Mouse (Mus musculus): Measurements from ENCODE around the gene Arv1.

Gene Arv1

DNA sequence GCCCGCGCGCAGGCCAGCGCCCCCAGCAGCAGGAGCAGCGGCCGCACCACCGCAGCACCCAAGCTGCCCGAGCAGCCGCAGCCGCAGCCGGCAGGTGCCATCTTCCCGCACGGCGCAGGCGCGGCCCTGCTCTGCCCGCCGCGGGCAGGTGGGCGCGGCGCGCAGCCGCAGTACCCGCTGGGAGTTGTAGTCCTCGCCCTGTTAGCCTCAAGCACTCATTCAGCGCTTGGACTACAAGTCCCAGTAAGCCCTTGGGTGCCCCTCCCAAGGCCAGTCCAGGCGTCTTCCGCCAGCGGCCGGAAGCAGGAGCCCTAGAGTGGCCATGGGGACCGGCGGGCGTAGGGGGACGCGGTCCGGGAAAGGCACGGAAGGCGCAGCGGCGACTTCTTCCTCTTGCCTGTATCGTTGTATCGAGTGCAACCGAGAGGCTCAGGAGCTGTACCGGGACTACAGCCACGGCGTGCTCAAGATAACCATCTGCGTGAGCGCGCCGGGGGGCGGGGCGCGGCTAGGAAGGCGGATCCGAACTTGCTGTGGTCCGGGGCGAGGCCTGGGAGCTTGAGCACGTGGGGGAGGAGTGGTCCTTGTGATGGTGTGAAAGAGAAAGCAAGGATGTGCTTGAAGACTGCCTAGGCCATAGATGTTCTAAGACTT lies at the start of gene Arv1, which contains the start of gene Ttc13:
Gene Arv1, plus strand, starts transcription at position 278 of the 654 bp plus-strand sequence.
Gene Ttc13, minus strand, starts transcription at position 122 of the 654 bp plus-strand sequence.
- peak; percentile 96 for DNase-seq (ENCODE audit: low spot score in 2 of 2)

DNA sequence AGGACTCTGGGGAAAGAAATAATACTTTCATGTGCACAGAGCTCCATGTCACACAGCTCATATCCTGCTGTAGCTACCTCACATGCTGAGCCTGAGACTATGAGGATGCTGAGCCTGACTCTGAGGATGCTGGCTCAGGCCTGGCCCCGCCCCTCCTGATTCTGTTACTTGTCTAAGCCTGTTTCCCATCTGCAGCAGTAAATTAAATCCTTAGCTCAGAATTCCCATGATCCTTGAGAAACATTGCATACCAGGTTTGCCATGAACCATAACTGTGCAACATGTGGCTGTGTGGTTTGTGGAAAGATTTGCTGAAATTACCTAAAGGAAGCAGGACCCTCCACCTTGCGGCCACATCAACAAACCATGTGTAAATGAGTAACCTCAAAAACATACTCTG lies 49.6 kb upstream of the Arv1 start:
- DNase-seq (ENCODE audit: low spot score in 2 of 2) = no peak

GRCm38 (mm10) chr8:124676661-124677060 lies 45.3 kb upstream of the Arv1 start:
- no peak for DNase-seq (ENCODE audit: low spot score in 2 of 2)

GRCm38 (mm10) chr8:124677078-124677477 lies 44.9 kb upstream of the Arv1 start:
- DNase-seq (ENCODE audit: low spot score in 2 of 2) = no peak

- DNase-seq (ENCODE audit: low spot score in 2 of 2) = peak; percentile 83 to 92
Measured at GRCm38 (mm10) chr8:124677486-124677885, 44.5 kb upstream of the Arv1 start.

DNA sequence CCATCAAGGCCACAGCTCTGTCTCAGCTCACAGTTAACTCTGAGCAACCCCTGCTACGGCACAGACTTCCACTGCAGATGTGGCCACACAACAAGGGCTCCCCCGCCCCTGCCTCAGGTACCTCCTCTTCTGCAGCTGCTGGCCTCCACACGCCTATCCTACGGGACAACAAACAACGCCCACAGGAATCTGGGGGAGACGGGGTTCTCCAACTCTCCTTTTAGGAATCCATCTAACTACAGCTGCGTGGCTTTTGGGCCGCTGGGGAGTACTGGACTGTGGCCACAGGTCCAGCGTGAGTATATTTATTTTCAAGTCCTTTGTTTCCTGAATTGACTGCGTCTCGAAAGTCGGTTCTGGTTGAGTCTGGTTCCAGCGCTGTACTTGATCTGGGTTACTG lies 43.7 kb upstream of the Arv1 start:
- no peak for DNase-seq (ENCODE audit: low spot score in 2 of 2)

DNA sequence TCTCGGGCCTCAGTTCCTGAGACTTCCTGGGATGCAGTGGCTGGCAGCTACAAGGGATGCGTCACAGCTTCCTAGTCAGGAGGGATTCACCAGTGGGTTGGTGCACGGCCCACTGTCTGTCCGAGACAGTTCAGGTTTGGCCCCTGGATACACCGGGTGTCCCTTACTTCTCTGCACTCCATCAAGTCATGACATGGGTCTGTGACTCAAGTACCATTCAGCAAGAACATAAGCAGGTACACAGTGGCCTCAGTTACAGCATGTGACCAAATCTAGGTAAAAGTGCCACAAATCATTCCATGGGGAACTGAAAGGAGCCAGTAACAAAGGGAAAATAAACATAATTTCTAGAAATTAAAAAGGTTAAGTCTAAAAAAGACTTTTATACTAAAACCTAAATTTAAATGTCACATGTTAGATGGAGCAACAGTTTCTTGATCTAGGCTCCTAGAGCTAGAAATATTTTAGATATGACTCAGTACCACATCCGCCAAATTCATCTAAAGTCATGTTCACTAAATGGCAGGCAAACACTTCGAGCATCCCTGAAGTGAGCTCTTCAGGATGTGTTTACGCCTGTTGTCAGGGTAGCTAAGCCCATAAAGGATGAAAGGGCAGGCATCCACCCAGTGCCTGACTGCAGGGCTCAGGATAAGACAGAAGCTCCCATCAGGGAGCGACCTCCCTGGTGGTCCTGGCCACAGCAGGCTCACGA lies 40.7 kb upstream of the Arv1 start:
- no peak for DNase-seq (ENCODE audit: low spot score in 2 of 2)

- no peak for DNase-seq (ENCODE audit: low spot score in 2 of 2)
Measured at GRCm38 (mm10) chr8:124681792-124682157, 40.2 kb upstream of the Arv1 start.

DNA sequence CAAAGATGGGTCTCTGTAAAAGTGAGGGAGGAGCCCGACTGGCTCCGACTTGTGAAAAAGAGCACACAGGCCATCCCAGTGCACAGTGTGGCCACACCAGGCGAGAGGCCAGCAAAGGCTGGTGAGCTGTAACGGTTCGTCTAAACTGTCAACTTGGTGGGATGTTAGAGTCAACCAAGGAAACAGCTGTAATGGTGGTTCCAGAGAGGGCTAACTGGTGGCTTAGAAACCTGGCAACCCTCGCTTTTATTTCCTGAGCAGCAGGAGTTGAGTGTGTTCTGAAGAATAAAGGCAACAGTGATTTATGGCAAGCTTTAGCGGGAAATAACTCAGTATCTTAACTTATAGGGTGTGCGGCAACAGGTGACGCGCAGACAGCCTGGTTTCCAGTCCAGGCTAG lies 39.7 kb upstream of the Arv1 start:
- no peak for DNase-seq (ENCODE audit: low spot score in 2 of 2)

GRCm38 (mm10) chr8:124688899-124689298 lies 33.0 kb upstream of the Arv1 start:
- DNase-seq (ENCODE audit: low spot score in 2 of 2) = no peak

- DNase-seq (ENCODE audit: low spot score in 2 of 2) = no peak
Measured at GRCm38 (mm10) chr8:124691706-124692105, 30.2 kb upstream of the Arv1 start.

DNA sequence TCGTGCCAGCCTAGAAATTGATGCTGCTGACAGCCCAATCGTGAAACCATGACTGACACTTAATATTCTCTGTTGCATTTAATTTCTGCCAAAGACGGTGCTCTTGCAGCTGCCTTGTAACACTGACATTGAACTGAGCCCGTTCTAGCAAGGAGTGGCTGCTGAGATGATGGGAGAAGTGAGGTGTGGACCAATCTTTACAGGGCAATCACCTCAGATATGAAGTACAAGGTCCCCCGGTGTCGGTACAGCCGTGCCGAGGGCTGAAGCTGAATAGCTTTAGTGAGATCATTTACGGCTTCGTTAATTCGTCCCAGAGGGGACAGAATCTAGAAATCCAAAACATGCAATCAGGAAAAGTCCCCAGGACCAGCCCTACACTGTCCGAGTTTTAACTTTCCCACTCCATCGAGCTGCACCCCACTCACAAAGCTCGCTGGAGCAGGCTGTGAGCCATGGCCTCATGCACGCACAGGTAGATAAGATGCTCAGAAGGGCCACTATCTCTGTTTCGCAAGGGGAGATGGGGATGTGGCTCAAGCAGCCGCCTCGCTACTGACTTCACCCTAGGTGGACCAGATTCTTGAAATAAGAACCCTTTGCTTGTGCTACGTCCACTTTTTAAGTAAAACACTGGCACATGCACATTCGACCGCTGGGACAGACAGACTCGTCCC lies 26.4 kb upstream of the Arv1 start:
- DNase-seq (ENCODE audit: low spot score in 2 of 2) = no peak

DNA sequence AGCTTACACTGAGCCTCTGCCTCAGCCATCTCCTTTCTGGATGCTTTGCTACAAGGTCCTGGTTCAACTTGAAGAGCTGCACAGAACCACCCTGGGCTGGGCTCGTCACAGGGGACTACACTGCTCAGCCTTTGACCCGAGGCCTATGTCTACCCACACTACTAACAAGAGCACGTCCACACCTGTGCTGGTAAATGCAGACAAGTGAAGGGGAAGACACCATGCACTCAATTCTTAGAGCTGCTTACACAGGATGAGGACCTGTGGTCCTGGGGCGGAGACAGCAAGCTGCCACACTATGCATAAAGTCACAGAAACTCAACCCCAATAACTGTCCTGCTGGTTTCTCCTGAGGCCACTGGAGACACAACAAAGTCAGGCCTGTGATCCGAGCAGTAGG lies 21.7 kb upstream of the Arv1 start:
- no peak for DNase-seq (ENCODE audit: low spot score in 2 of 2)

DNA sequence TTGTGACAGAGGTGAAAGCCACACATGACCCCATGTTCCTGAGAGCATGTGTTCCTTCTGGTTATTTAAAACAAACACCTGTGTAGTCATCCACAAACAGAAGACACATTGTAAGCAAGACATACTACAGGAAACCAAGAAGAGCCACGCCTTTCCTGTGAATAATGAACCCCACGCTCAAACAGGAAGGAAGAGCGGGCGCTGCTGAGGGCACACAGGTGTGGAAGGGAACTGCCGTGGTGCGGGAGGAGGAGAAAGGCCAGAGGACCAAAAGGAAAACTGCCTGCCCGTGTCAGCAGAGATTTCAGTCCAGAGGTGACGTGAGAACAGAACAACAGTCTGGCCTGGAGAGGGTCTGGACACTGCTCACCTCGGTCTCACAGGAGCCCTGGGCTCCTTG lies 20.9 kb upstream of the Arv1 start:
- DNase-seq (ENCODE audit: low spot score in 2 of 2) = no peak

GRCm38 (mm10) chr8:124702183-124702582 lies 19.8 kb upstream of the Arv1 start:
- DNase-seq (ENCODE audit: low spot score in 2 of 2) = peak in 1 of 2 experiments; percentile 38

- DNase-seq (ENCODE audit: low spot score in 2 of 2) = no peak
Measured at GRCm38 (mm10) chr8:124703526-124703925, 18.4 kb upstream of the Arv1 start.

GRCm38 (mm10) chr8:124704376-124704775 lies 17.6 kb upstream of the Arv1 start:
- DNase-seq (ENCODE audit: low spot score in 2 of 2) = no peak

- no peak for DNase-seq (ENCODE audit: low spot score in 2 of 2)
Measured at GRCm38 (mm10) chr8:124705823-124706222, 16.1 kb upstream of the Arv1 start.

DNA sequence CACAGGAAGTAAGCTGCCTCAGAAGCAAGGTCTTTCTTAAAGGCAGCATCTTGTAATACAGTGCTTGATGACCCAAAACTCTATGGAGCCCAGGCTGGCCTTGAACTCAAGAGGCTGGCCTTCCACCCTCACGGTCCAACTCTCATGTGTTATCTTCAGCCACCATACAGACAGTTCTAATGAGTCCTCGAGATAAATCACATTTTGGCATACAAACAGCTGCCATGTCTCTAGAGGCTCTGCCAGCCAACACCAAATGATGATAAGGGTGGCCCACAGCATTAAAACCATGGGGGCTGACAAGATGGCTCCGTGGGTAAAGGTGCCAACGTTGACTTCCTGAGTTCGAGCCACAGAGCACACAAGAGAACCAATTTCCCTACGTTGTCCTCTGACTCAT lies 8.7 kb upstream of the Arv1 start:
- DNase-seq (ENCODE audit: low spot score in 2 of 2) = no peak

GRCm38 (mm10) chr8:124715736-124716135 lies 6.2 kb upstream of the Arv1 start:
- DNase-seq (ENCODE audit: low spot score in 2 of 2) = no peak

- DNase-seq (ENCODE audit: low spot score in 2 of 2) = no peak
Measured at GRCm38 (mm10) chr8:124720133-124720532, 1.8 kb upstream of the Arv1 start.

- peak in 1 of 2 experiments; percentile 28 for DNase-seq (ENCODE audit: low spot score in 2 of 2)
Measured at GRCm38 (mm10) chr8:124720938-124721861, 739 bp upstream of the Arv1 start.

Measured in frontal cortex, postnatal 36 days (tissue).